Comparison of ENCODE assay signal across 8 mouse cellular contexts in genomic region chr11:59809670-59810474, GRCm38 (mm10). TPM values are rescaled to one million over a fixed set of nuclear protein-coding genes. Genes with fewer than 3 reads are reported as not detected.
DNase-seq lines count a peak whose midpoint lies in the region; ATAC-seq and TF ChIP-seq lines count a peak whose summit lies in the region.

TSS of gene Flcn (minus strand) at chr11:59810016.

- ATAC-seq in activated CD4-positive, CD25-positive, alpha-beta regulatory T cell, adult 4 months = peak; percentile 78
- peak; percentile 79 for ATAC-seq in megakaryocyte progenitor cell, adult 5-6 weeks (replicated peaks; ENCODE audit: poor library complexity)

- no peak for TF ChIP-seq CTCF in cortical plate, adult 2 months (IDR thresholded peaks at IDR 0.05; ENCODE audit: extremely low read depth, insufficient read depth, low read length)

- peaks cover 8% of the 10 kb centered on the region for H3K4me1 ChIP-seq in cortical plate, adult 2 months (ENCODE audit: control insufficient read depth, insufficient read depth, low read length)

- peak; percentile 97 for TF ChIP-seq POLR2A in cortical plate, adult 2 months (IDR thresholded peaks at IDR 0.05; ENCODE audit: extremely low read depth, insufficient read depth, low read length)

- peak within 1 kb of the TSS; percentile 100 for H3K27ac ChIP-seq in cortical plate, adult 2 months (ENCODE audit: insufficient read depth, low read length)

- peak within 1 kb of the TSS; percentile 98 for H3K4me3 ChIP-seq in cortical plate, adult 2 months (ENCODE audit: insufficient read depth, low read length)

- DNase-seq in gastrocnemius, postnatal 10 days = peak; percentile 81
- DNase-seq in induced T-regulatory cell, adult 2 months (ENCODE audit: low read depth) = peak; percentile 95
- peak; percentile 61 to 86 for DNase-seq in left cerebral cortex, adult 9 months (ENCODE audit: low spot score in 2 of 2)
- peak; percentile 82 for DNase-seq in right cerebral cortex, postnatal 14 days
- peak; percentile 83 to 84 for DNase-seq in urinary bladder, postnatal 36 days (ENCODE audit: low spot score in 2 of 2)

RNA-seq across cellular contexts. Expression of gene Flcn, which starts in this region (rescaled TPM):
- 10 to 100 TPM; 18.2 to 28.7 TPM for polyA plus RNA-seq in activated CD4-positive, CD25-positive, alpha-beta regulatory T cell, adult 4 months (2017; shearing (Covaris generic))
- polyA plus RNA-seq in cortical plate, adult 2 months (2012; rRNA removed) = 51.4 and 51.6 TPM in 2 replicates
- 10 to 100 TPM; 25.5 to 27.0 TPM for total RNA-seq in gastrocnemius, postnatal 10 days (2021)
- 11.1 and 15.6 TPM in 2 replicates for total RNA-seq in megakaryocyte progenitor cell, adult 5-6 weeks (2015)
- total RNA-seq in megakaryocyte progenitor cell, adult 5-6 weeks (2017) = 15.8 and 18.4 TPM in 2 replicates

Comparison
In these comparisons a context has a peak if more than half of its experiments do, and no peak if none do; other contexts are left out.
1. Peak in every context shown above with its lines: DNase-seq, ATAC-seq, H3K4me3 ChIP-seq and H3K27ac ChIP-seq.